Mouse (Mus musculus) midbrain, embryonic 16.5 days (tissue): ENCODE measurements around the gene Gm28048. TPM values are rescaled to one million over a fixed set of nuclear protein-coding genes. Genes with fewer than 3 reads are reported as not detected.

Source experiments
- ATAC-seq: fragments of 200-750 bp; cut with Nextera tagmentation; 2 replicates; pipeline ENCODE4 v1.8.0; 2017; ENCODE audit warnings: moderate TSS enrichment
- H3K27ac ChIP-seq: fragments of 300-500 bp; sonication (generic); 2 replicates; pipeline ENCODE4 v1.5.1; 2014; ENCODE audit warnings: mild to moderate bottlenecking, low read length, mixed read lengths
- H3K27me3 ChIP-seq: fragments of 300-500 bp; sonication (generic); 2 replicates; pipeline ENCODE4 v1.6.1; 2014; ENCODE audit warnings: low read depth, low read length, mixed read lengths; ENCODE audit not compliant: control insufficient read depth, insufficient read depth
- H3K36me3 ChIP-seq: fragments of 300-500 bp; sonication (generic); 2 replicates; pipeline ENCODE4 v1.6.1; 2014; ENCODE audit warnings: mild to moderate bottlenecking, low read length, moderate library complexity, mixed read lengths; ENCODE audit not compliant: control insufficient read depth, insufficient read depth
- H3K4me1 ChIP-seq: fragments of 300-500 bp; sonication (generic); 2 replicates; pipeline ENCODE4 v1.6.1; 2014; ENCODE audit warnings: mild to moderate bottlenecking, low read length, mixed read lengths; ENCODE audit not compliant: control insufficient read depth, insufficient read depth
- H3K4me2 ChIP-seq: fragments of 300-500 bp; sonication (generic); 2 replicates; pipeline ENCODE4 v1.6.1; 2014; ENCODE audit warnings: mild to moderate bottlenecking, low read length, mixed read lengths
- H3K4me3 ChIP-seq: fragments of 300-500 bp; sonication (generic); 2 replicates; pipeline ENCODE4 v1.5.1; 2014; ENCODE audit warnings: low read depth, mild to moderate bottlenecking, low read length, moderate library complexity, mixed read lengths
- H3K9ac ChIP-seq: fragments of 300-500 bp; sonication (generic); 2 replicates; pipeline ENCODE4 v1.6.1; 2014; ENCODE audit warnings: low read depth, low read length, mixed read lengths
- H3K9me3 ChIP-seq: fragments of 300-500 bp; sonication (generic); replicated peaks from 2 replicates; pipeline ENCODE4 v1.6.1; 2014; ENCODE audit warnings: mild to moderate bottlenecking, low read length, mixed read lengths; ENCODE audit not compliant: control insufficient read depth, poor library complexity, severe bottlenecking
- WGBS: fragments of 180-500 bp; shearing (Covaris S2); extraction: QIAGEN DNeasy Blood & Tissue Kit; methylation state at CpG from one replicate; pipeline ENCODE4 v1.1.7; 2014; 5-methylcytosine and 5-hydroxymethylcytosine counted together
- polyA plus RNA-seq: library from polyadenylated mRNA; unstranded; fragments of >200 nt; fragmentation: Nextera tagmentation; extraction: Ambion mirVana; gene quantifications from 2 replicates; pipeline ENCODE4 v1.2.1, GENCODE M21; 2015

The Gm28048 gene
- polyA plus RNA-seq, 1 experiment from 2014 or later, result 2.9 TPM

GRCm38 (mm10) chr11:22949101-22949500 lies 32.8 kb downstream of the Gm28048 start:
- H3K9ac ChIP-seq, result no peak overlapping the region

DNA sequence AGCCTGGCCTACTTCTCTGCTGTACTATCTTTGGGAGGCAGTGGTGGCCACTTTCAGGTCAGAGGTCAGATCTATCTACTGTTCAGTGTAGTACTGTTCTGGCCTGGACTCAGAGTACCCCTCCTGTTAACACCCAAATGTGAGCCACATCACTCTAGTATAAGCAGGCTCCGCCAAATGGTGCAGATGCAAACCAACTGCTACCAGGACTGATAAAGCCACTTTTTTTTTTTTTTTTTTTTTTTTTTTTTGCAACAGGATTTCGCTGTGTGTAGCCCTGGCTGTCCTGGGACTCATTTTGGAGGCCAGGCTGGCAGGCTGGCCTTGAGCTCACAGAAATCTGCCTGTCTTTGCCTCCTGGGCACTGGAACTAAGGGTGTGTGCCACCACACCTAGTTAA lies 42.9 kb downstream of the Gm28048 start:
- ATAC-seq, result no peak

More at GRCm38 (mm10) chr11:22949101-22949500, 32.8 kb downstream of the Gm28048 start:
- Histone ChIP-seq H3K27me3 (no peaks in the 10 kb centered on the region), H3K4me2 (no peak overlapping the region), H3K4me1 (no peaks in the 10 kb centered on the region), H3K4me3 (no peak overlapping the region), H3K27ac (no peak overlapping the region), H3K9me3 (no peaks in the 10 kb centered on the region), H3K36me3 (no peaks in the 10 kb centered on the region)
- 92% methylated on average over 1 of the region's 1 CpGs for whole genome bisulfite sequencing
- no peak for ATAC-seq

GRCm38 (mm10) chr11:22937716-22938316 lies 44.1 kb downstream of the Gm28048 start:
- Histone ChIP-seq H3K4me1 (no peaks in the 10 kb centered on the region), H3K9me3 (no peaks in the 10 kb centered on the region), H3K9ac (no peak overlapping the region), H3K27me3 (no peaks in the 10 kb centered on the region), H3K27ac (no peak overlapping the region), H3K36me3 (no peaks in the 10 kb centered on the region), H3K4me2 (no peak overlapping the region), H3K4me3 (no peak overlapping the region)
- no peak for ATAC-seq
- 91% methylated on average over 4 of the region's 4 CpGs for WGBS

More for the DNA sequence above, 42.9 kb downstream of the Gm28048 start:
- Histone ChIP-seq H3K36me3 (no peaks in the 10 kb centered on the region), H3K4me3 (no peak overlapping the region), H3K9me3 (no peaks in the 10 kb centered on the region), H3K27ac (no peak overlapping the region), H3K4me1 (no peaks in the 10 kb centered on the region), H3K27me3 (no peaks in the 10 kb centered on the region), H3K9ac (no peak overlapping the region), H3K4me2 (no peak overlapping the region)
- WGBS, result 86% methylated on average over 2 of the region's 2 CpGs

DNA sequence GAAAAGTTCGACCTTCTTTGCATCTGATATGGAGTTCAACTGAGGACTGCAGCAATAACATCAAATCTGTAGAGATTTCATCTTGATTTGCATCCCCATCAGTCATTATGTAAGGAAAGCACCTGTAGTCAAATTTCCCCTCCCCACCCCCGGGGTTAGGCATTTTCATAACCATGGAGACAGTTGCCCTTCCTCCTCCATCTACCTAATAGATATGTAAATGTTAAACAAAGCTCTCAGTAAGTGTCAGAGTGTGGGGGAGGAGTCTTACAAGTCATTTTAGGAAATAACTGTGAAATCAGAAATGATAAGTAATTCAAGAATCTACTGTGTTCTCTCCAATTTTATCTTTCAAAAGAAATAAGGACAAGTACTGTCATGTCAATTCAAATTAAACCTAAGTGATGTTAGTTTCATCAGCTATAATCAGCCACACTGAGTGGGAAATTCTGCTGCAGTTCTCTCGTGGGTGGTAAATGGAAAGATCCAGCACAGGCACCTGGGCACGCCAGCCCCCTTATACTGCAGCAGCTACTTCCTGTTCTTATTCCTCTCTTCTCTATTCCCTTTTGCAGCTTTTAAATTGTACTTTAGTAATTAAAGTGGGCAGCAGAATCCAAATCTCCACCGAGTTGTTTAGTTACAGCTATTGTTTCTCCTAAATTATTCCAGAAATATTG lies 45.3 kb downstream of the Gm28048 start:
- WGBS, result 58% methylated on average over 5 of the region's 5 CpGs
- no peak for ATAC-seq
- Histone ChIP-seq H3K4me1 (no peaks in the 10 kb centered on the region), H3K27ac (no peak overlapping the region), H3K4me2 (no peak overlapping the region), H3K4me3 (no peak overlapping the region), H3K9me3 (no peaks in the 10 kb centered on the region), H3K36me3 (no peaks in the 10 kb centered on the region), H3K9ac (no peak overlapping the region), H3K27me3 (no peaks in the 10 kb centered on the region)

- no peaks in the 10 kb centered on the region for H3K36me3 ChIP-seq
- no peaks in the 10 kb centered on the region for H3K27me3 ChIP-seq
- ATAC-seq, result no peak
Measured at GRCm38 (mm10) chr11:22932167-22932566, 49.7 kb downstream of the Gm28048 start.

DNA sequence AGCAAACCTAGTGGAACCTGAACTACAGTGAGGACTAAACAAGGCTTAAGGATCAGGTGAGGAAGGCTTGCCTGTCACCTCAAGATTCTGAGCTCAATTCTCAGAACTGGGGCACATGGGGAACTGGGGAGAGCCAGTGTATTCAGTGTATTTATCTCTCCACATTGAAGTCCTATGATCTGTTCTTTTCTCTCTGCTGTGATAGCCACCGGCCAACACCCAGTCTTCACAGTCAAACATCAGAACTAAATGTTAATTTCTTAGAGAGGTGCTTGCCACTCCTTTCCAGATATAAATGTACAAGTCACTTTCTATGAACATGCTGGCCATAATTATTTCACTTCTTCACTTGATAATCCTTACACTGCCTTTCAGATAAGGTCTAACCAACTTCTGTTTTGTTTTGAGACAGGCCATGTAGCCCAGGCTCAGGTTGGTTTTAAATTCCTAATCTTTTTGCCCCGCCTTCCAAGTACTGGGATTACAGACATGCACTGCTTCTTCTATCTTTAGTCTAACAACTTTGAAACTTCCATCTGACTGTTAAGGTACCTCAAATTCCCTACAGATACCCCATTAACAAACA lies 50.5 kb downstream of the Gm28048 start:
- Histone ChIP-seq H3K4me2 (no peak overlapping the region), H3K36me3 (no peaks in the 10 kb centered on the region), H3K9me3 (no peaks in the 10 kb centered on the region), H3K4me3 (no peak overlapping the region), H3K27me3 (no peaks in the 10 kb centered on the region), H3K9ac (no peak overlapping the region), H3K4me1 (no peaks in the 10 kb centered on the region), H3K27ac (no peak overlapping the region)
- 96% methylated on average over 2 of the region's 2 CpGs for WGBS
- ATAC-seq, result no peak

More at GRCm38 (mm10) chr11:22932167-22932566, 49.7 kb downstream of the Gm28048 start:
- no peak overlapping the region for H3K4me3 ChIP-seq
- H3K27ac ChIP-seq, result no peak overlapping the region
- no peak overlapping the region for H3K4me2 ChIP-seq
- H3K4me1 ChIP-seq, result no peaks in the 10 kb centered on the region
- H3K9me3 ChIP-seq, result no peaks in the 10 kb centered on the region
- H3K9ac ChIP-seq, result no peak overlapping the region

DNA sequence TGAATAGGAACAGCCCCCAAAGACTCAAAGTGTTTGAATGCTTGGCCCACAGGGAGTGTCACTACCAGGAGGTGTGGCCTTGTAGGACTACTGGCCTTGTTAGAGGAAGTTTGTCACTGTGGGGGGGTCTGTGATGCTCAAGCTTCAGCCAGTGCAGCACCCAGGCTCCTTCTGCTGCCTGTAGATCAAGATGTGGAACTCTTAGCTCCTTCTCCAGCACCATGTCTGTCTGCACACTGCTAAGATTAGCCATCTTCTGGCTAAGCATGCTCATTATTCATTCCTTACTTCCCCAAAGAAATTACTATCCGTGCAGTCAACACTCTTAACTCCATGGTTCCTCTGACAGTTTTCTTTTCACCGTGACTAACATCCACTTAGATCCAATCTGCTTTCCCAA lies 51.8 kb downstream of the Gm28048 start:
- no peak overlapping the region for H3K9ac ChIP-seq
- no peak overlapping the region for H3K4me2 ChIP-seq
- H3K36me3 ChIP-seq, result no peaks in the 10 kb centered on the region
- no peaks in the 10 kb centered on the region for H3K9me3 ChIP-seq
- no peaks in the 10 kb centered on the region for H3K4me1 ChIP-seq
- H3K27ac ChIP-seq, result no peak overlapping the region
- H3K4me3 ChIP-seq, result no peak overlapping the region
- no peaks in the 10 kb centered on the region for H3K27me3 ChIP-seq
- WGBS, result 51% methylated on average over 2 of the region's 2 CpGs
- no peak for ATAC-seq

DNA sequence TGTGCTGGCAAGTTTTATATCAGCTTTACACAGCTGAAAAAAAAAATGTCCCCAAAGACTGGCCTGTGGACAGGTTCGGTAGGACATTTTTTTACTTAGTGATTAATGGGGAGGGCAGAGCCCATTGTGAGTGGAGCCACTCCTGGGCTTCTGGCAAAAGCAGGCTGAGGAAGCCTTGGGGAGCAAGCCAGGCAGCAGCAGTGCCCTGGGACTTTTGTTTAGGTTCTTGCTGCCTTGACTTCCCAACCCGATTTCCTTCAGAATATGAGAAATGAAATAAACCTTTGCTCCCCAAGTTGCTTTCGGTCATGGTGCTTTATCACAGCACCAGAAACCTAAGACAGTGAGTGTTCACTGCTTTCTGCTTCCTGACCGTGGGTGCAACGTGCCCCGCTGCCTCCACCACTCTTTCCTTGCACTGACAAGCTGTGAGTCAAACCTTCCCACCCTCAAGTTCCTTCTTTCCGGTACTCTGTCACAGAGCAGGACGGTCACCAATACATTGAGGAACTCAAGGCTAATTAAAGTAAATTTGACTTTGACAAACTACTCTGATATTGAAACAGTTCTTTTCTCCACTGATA lies 53.2 kb downstream of the Gm28048 start:
- Histone ChIP-seq H3K27ac (no peak overlapping the region), H3K27me3 (no peaks in the 10 kb centered on the region), H3K9ac (no peak overlapping the region), H3K4me1 (no peaks in the 10 kb centered on the region), H3K9me3 (no peaks in the 10 kb centered on the region), H3K4me3 (no peak overlapping the region), H3K4me2 (no peak overlapping the region), H3K36me3 (no peaks in the 10 kb centered on the region)
- 92% methylated on average over 8 of the region's 8 CpGs for WGBS
- ATAC-seq, result no peak

DNA sequence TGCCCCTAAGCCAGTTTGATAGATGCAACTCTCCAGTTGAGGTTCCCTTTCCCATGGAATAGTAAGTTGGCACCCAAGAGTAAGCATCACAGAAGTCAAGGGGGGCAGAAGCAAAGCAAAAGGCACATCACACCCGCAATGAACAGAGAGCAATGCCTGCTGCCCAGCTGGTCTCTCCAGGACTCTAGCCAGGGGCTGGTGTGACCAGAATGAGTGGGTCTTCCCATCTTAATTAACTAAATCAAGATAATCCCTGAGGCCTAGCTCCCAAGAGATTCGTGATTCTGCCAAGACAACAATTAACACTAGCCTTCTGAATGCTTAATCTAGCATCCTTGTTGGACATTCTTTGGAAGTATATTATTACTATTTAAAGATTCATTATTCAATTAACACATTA lies 58.3 kb downstream of the Gm28048 start:
- Histone ChIP-seq H3K4me1 (no peaks in the 10 kb centered on the region), H3K27me3 (no peaks in the 10 kb centered on the region), H3K27ac (no peak overlapping the region), H3K4me3 (no peak overlapping the region), H3K9me3 (no peaks in the 10 kb centered on the region), H3K4me2 (no peak overlapping the region), H3K9ac (no peak overlapping the region), H3K36me3 (no peaks in the 10 kb centered on the region)
- WGBS, result 51% methylated on average over 2 of the region's 2 CpGs
- ATAC-seq, result no peak
